Comparison of ENCODE assay signal across 27 mouse cellular contexts in genomic region chr12:73647686-73648085, GRCm38 (mm10).
DNase-seq lines count a peak whose midpoint lies in the region; ATAC-seq and TF ChIP-seq lines count a peak whose summit lies in the region.
"Had no signal": no experiment of that assay in that cellular context is flagged by ENCODE, and none has a peak within 500 bp of the region (broad histone marks: within the 10 kb centered on the region; RNA-seq: fewer than 3 reads in every experiment).

No protein-coding gene starts in this region.

- no peak overlapping the region for H3K4me2 ChIP-seq in kidney, embryonic 15.5 days
- H3K4me2 ChIP-seq: forebrain, embryonic 15.5 days; heart, embryonic 15.5 days; midbrain, embryonic 13.5 days; neural tube, embryonic 15.5 days had no signal

- H3K27me3 ChIP-seq in spleen, adult 2 months (ENCODE audit: control insufficient read depth, insufficient read depth, low read length): no peaks in the 10 kb centered on the region
- H3K27me3 ChIP-seq in kidney, embryonic 15.5 days: no peaks in the 10 kb centered on the region
- H3K27me3 ChIP-seq: forebrain, embryonic 15.5 days; heart, embryonic 15.5 days; midbrain, embryonic 13.5 days; neural tube, embryonic 15.5 days had no signal

- no peak for TF ChIP-seq POLR2A in spleen, adult 2 months (IDR thresholded peaks at IDR 0.05; ENCODE audit: low read depth, low read length)

- no peaks in the 10 kb centered on the region for H3K36me3 ChIP-seq in spleen, adult 2 months (ENCODE audit: control insufficient read depth, insufficient read depth, low read length)
- no peaks in the 10 kb centered on the region for H3K36me3 ChIP-seq in kidney, embryonic 15.5 days
- H3K36me3 ChIP-seq: forebrain, embryonic 15.5 days; heart, embryonic 15.5 days; midbrain, embryonic 13.5 days; neural tube, embryonic 15.5 days had no signal

- no peak overlapping the region for H3K4me3 ChIP-seq in spleen, adult 2 months (ENCODE audit: extremely low read depth, insufficient read depth, insufficient read length)
- no peak overlapping the region for H3K4me3 ChIP-seq in kidney, embryonic 15.5 days (replicated peaks)
- H3K4me3 ChIP-seq: forebrain, embryonic 15.5 days; heart, embryonic 15.5 days; midbrain, embryonic 13.5 days; neural tube, embryonic 15.5 days had no signal

- no peak for DNase-seq in spleen, adult 2 months (ENCODE audit: low read depth in 1 of 2, low spot score in 2 of 2)
- DNase-seq in spleen, postnatal 4 days (ENCODE audit: low spot score in 2 of 2): no peak
- DNase-seq in CD4-positive, CD25-positive, alpha-beta regulatory T cell, adult 2 months (ENCODE audit: low read depth, low spot score): peak; percentile 72
- peak; percentile 42 for DNase-seq in T-cell, adult 2 months (ENCODE audit: low spot score)
- no peak for DNase-seq in urinary bladder, adult 18-20 months (ENCODE audit: low spot score in 2 of 2)
- DNase-seq in frontal cortex, postnatal 14 days (ENCODE audit: low spot score in 2 of 2): no peak
- DNase-seq: adrenal gland, postnatal 25 days; cerebellum, adult 18-20 months; cerebellum, postnatal 10 days; kidney, adult 11 months; kidney, postnatal 25 days; liver; lung, adult 2 months; lung, postnatal 10 days; retina, postnatal 1 day; right cerebral cortex, postnatal 25 days; spleen, adult 18-20 months; thymus, postnatal 4 days had no signal

- H3K27ac ChIP-seq in spleen, adult 2 months (ENCODE audit: insufficient read depth, low read length): peak overlapping the region; percentile 56; the same call in 1 of the 2 replicates
- no peak overlapping the region for H3K27ac ChIP-seq in kidney, embryonic 15.5 days
- H3K27ac ChIP-seq: forebrain, embryonic 15.5 days; heart, embryonic 15.5 days; liver, embryonic 14.5 days; macrophage; midbrain, embryonic 13.5 days; neural tube, embryonic 15.5 days had no signal

- H3K9me3 ChIP-seq in kidney, embryonic 15.5 days (replicated peaks): no peaks in the 10 kb centered on the region
- H3K9me3 ChIP-seq: forebrain, embryonic 15.5 days; heart, embryonic 15.5 days; midbrain, embryonic 13.5 days; neural tube, embryonic 15.5 days had no signal

- no peak for TF ChIP-seq CTCF in spleen, adult 2 months (IDR thresholded peaks at IDR 0.05; ENCODE audit: extremely low read depth, insufficient read depth, insufficient read length, insufficient replicate concordance)

- H3K4me1 ChIP-seq in spleen, adult 2 months (ENCODE audit: control insufficient read depth, insufficient read depth, insufficient read length): 0 out of 2 replicates have a peak, but pooled peaks cover 3% of the 10 kb centered on the region
- no peaks in the 10 kb centered on the region for H3K4me1 ChIP-seq in kidney, embryonic 15.5 days
- H3K4me1 ChIP-seq: forebrain, embryonic 15.5 days; heart, embryonic 15.5 days; midbrain, embryonic 13.5 days; neural tube, embryonic 15.5 days had no signal

- ATAC-seq in inflammation-experienced regulatory T-cells, adult 6 months: peak; percentile 64
- no peak for ATAC-seq in kidney, embryonic 15.5 days (replicated peaks; ENCODE audit: low FRiP score)
- ATAC-seq: forebrain, embryonic 15.5 days; midbrain, embryonic 13.5 days; Patski had no signal

- 42% methylated on average over 2 of the region's 2 CpGs for WGBS in spleen, adult 2 months
- 76% methylated on average over 2 of the region's 2 CpGs for WGBS in kidney, embryonic 15.5 days

- H3K9ac ChIP-seq in kidney, embryonic 15.5 days: no peak overlapping the region
- H3K9ac ChIP-seq: forebrain, embryonic 15.5 days; heart, embryonic 15.5 days; liver, embryonic 14.5 days; midbrain, embryonic 13.5 days; neural tube, embryonic 15.5 days had no signal

Comparison
In these comparisons a context has a peak if more than half of its experiments do, and no peak if none do; other contexts are left out.
1. DNase-seq: peak in CD4-positive, CD25-positive, alpha-beta regulatory T cell, adult 2 months (single experiment) and T-cell, adult 2 months (single experiment); none in spleen, adult 2 months (0 of 2), spleen, postnatal 4 days (0 of 2), urinary bladder, adult 18-20 months (0 of 2) and frontal cortex, postnatal 14 days (0 of 2).